Mouse (Mus musculus): ENCODE measurements around the gene Kidins220. TPM values are rescaled to one million over a fixed set of nuclear protein-coding genes. Genes with fewer than 3 reads are reported as not detected.

Gene Kidins220
- 58.2 TPM for polyA plus RNA-seq (2014; fragmentation: Illumina TruSeq; extraction: RNeasy Lipid Tissue Mini Kit (QIAGEN cat#74804); ENCODE audit: low read depth, low replicate concordance)

DNA sequence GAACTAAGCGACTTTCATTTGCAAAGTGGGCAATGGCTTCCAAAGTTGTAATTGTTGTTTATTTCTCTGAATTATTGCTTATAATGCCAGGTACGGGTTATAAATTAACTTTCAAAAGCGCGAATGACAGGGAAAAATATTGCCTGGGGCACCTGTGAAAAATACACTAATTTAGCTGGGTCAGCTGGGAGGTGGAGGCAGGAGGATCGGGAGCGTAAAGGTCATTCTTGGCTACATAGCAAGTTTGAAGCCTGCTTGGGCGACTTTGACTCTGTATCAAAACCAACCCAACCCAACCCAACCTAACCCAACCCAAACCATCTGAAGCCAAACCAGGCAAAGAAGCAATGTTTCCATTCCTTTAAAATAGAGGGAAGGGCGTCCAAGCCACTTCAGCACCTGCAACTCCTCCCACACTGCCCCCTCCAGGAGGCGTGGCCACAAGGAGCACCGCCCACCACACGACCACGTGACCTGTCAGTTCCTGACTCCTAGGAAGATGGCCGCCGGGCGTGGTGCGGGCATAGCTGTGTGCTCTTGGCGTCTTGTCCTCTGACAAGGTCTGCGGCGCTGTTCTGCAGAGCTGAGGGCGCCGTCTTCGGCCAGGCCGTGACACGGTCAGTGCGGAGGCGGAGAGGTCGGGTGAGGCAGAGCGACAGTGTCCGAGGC, at the start of gene Kidins220:
Gene Kidins220, plus strand, starts transcription at position 480 of the 669 bp plus-strand sequence.

DNA sequence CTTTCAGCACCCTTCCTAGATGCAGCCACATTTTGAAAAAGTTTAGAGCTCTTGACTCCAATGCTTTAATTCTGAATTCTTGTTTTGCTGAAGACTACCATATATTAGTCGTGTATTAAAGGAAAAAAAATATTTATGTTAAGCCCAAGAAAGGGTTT, 122.2 kb downstream of the Kidins220 start, which contains the start of gene Id2:
Gene Id2, minus strand, starts transcription at position 89 of the 158 bp plus-strand sequence.

Other genes starting within 250 kb of the Kidins220 start
- gene Mboat2, start 144.0 kb upstream of the Kidins220 start, polyA plus RNA-seq (2014; fragmentation: Illumina TruSeq; extraction: RNeasy Lipid Tissue Mini Kit (QIAGEN cat#74804); ENCODE audit: low read depth, low replicate concordance): 6.8 TPM
- 24.6 TPM for gene Id2, start 122.2 kb downstream of the Kidins220 start, polyA plus RNA-seq (2014; fragmentation: Illumina TruSeq; extraction: RNeasy Lipid Tissue Mini Kit (QIAGEN cat#74804); ENCODE audit: low read depth, low replicate concordance)